Mouse (Mus musculus) left cerebral cortex, postnatal 10 days (tissue): ENCODE data around the gene Echs1. TPM values are rescaled to one million over a fixed set of nuclear protein-coding genes. Genes with fewer than 3 reads are reported as not detected.

Experiments used
- DNase-seq, 2 experiments: peaks; one replicate each; pipeline ENCODE4 v3.0.0; 2021 to 2022; ENCODE audit warnings: low spot score in 2 of 2, mixed read lengths in 1 of 2; ENCODE audit errors: extremely low spot score in 1 of 2
- intact Hi-C: fragments of 180-260 bp; cut with DNase I; formaldehyde crosslinking; loops from one replicate; pipeline ENCODE4 v1.15.1; 2025
- total RNA-seq, 2 experiments: library from RNA; stranded (reverse); gene quantifications; 2 replicates each; pipeline ENCODE4 v1.2.3; 2021

Gene Echs1
- total RNA-seq, 2 experiments from 2014 or later: 57.3 to 57.5 TPM

GRCm38 (mm10) chr7:140122765-140123164 is 6.5 kb upstream of the Echs1 start:
- DNase-seq: no peak
- intact Hi-C loops: no loop called here

GRCm38 (mm10) chr7:140121338-140121910 is 5.1 kb upstream of the Echs1 start:
- intact Hi-C loops: no loop called here
- no peak for DNase-seq

- intact Hi-C loops: no loop called here
- no peak for DNase-seq
Observed at GRCm38 (mm10) chr7:140120484-140120883, 4.2 kb upstream of the Echs1 start.

- DNase-seq: peak; percentile 39 to 47
- intact Hi-C loops: loop anchor here (5.0 kb wide), 1 partner anchor 33 kb away; the partner anchor contains the start of gene Caly
Observed at GRCm38 (mm10) chr7:140115583-140116328, 520 bp downstream of the Echs1 start, which contains the start of gene Paox. Paox (plus strand) TSS chr7:140115799.

GRCm38 (mm10) chr7:140111943-140112342 is 4.3 kb downstream of the Echs1 start:
- intact Hi-C loops: no loop called here
- no peak for DNase-seq

- intact Hi-C loops: no loop called here
- no peak for DNase-seq
Observed at GRCm38 (mm10) chr7:140104009-140104408, 12.3 kb downstream of the Echs1 start.

- intact Hi-C loops: no loop called here
- DNase-seq: peak; percentile 73 to 89
Observed at GRCm38 (mm10) chr7:140101993-140102860, 14.0 kb downstream of the Echs1 start, which contains the start of gene Fuom. Fuom (minus strand) TSS chr7:140102441.

- intact Hi-C loops: no loop called here
- DNase-seq: no peak
Observed at GRCm38 (mm10) chr7:140101498-140101897, 14.8 kb downstream of the Echs1 start.

- intact Hi-C loops: no loop called here
- no peak for DNase-seq
Observed at GRCm38 (mm10) chr7:140098466-140098865, 17.8 kb downstream of the Echs1 start.

GRCm38 (mm10) chr7:140096055-140096454 is 20.2 kb downstream of the Echs1 start:
- intact Hi-C loops: no loop called here
- DNase-seq: no peak

GRCm38 (mm10) chr7:140095556-140095955 is 20.7 kb downstream of the Echs1 start:
- intact Hi-C loops: no loop called here
- DNase-seq: no peak

- DNase-seq: no peak
- intact Hi-C loops: no loop called here
Observed at GRCm38 (mm10) chr7:140094954-140095353, 21.3 kb downstream of the Echs1 start.

GRCm38 (mm10) chr7:140092924-140093528 is 23.2 kb downstream of the Echs1 start, which contains the start of gene Prap1:
Prap1 (plus strand) TSS chr7:140093395.
- intact Hi-C loops: no loop called here
- DNase-seq: no peak

GRCm38 (mm10) chr7:140090601-140091000 is 25.7 kb downstream of the Echs1 start:
- intact Hi-C loops: no loop called here

GRCm38 (mm10) chr7:140082242-140082678 is 34.0 kb downstream of the Echs1 start, which contains the start of gene Caly:
Caly (minus strand) TSS chr7:140082548.
- intact Hi-C loops: loop anchor here (5.0 to 10.0 kb wide), 2 partner anchors 35 to 803 kb away; partner anchors contain the start of genes Echs1, Paox, Psmd13 and Sirt3
- peak; percentile 91 to 92 for DNase-seq

More at GRCm38 (mm10) chr7:140090601-140091000, 25.7 kb downstream of the Echs1 start:
- DNase-seq: no peak

GRCm38 (mm10) chr7:140081408-140082241 is 34.7 kb downstream of the Echs1 start:
- DNase-seq: peak; percentile 25 to 57
- intact Hi-C loops: loop anchor here (2.0 to 10.0 kb wide), 3 partner anchors 36 to 803 kb away; partner anchors contain the start of genes Echs1, Paox, Psmd13 and Sirt3

- intact Hi-C loops: loop anchor here (2.0 to 10.0 kb wide), 3 partner anchors 37 to 804 kb away; partner anchors contain the start of genes Echs1, Paox, Psmd13 and Sirt3
- peak; percentile 91 to 94 for DNase-seq
Observed at GRCm38 (mm10) chr7:140080503-140081156, 35.6 kb downstream of the Echs1 start.
